Mouse (Mus musculus) CD8-positive naive resting alpha-beta T cell, adult 2 months (primary cell): Measurements from ENCODE around the gene Rgs7bp.

Experiments used
- DNase-seq, 2 experiments: peaks; one replicate each; pipeline ENCODE4 v3.0.0; 2022; ENCODE audit warnings: low read depth in 2 of 2, low spot score in 2 of 2

Rgs7bp gene

GRCm38 (mm10) chr13:105054181-105054940 is at the start of gene Rgs7bp:
Gene Rgs7bp (minus strand): TSS chr13:105054930.
- no peak for DNase-seq

GRCm38 (mm10) chr13:105104385-105104784 is 49.7 kb upstream of the Rgs7bp start:
- DNase-seq = no peak

- no peak for DNase-seq
Observed at GRCm38 (mm10) chr13:105100705-105101104, 46.0 kb upstream of the Rgs7bp start.

- no peak for DNase-seq
Observed at GRCm38 (mm10) chr13:105096316-105096715, 41.6 kb upstream of the Rgs7bp start.

- DNase-seq = no peak
Observed at GRCm38 (mm10) chr13:105089276-105089675, 34.5 kb upstream of the Rgs7bp start.

- no peak for DNase-seq
Observed at GRCm38 (mm10) chr13:105081862-105082261, 27.1 kb upstream of the Rgs7bp start, which contains the start of gene 4933425L06Rik. Gene 4933425L06Rik (plus strand): TSS chr13:105082122.

- DNase-seq = no peak
Observed at GRCm38 (mm10) chr13:105066890-105067845, 12.4 kb upstream of the Rgs7bp start.

GRCm38 (mm10) chr13:105066119-105066518 is 11.4 kb upstream of the Rgs7bp start:
- no peak for DNase-seq

- DNase-seq = no peak
Observed at GRCm38 (mm10) chr13:105055374-105055773, 644 bp upstream of the Rgs7bp start.

- no peak for DNase-seq
Observed at GRCm38 (mm10) chr13:105054941-105055309, 195 bp upstream of the Rgs7bp start.

GRCm38 (mm10) chr13:105053618-105054017 is 1.1 kb downstream of the Rgs7bp start:
- DNase-seq = no peak

GRCm38 (mm10) chr13:105051432-105051831 is 3.3 kb downstream of the Rgs7bp start:
- DNase-seq = no peak

- DNase-seq = no peak
Observed at GRCm38 (mm10) chr13:105048662-105049061, 6.1 kb downstream of the Rgs7bp start.

GRCm38 (mm10) chr13:105047377-105047776 is 7.4 kb downstream of the Rgs7bp start:
- DNase-seq = no peak

- DNase-seq = no peak
Observed at GRCm38 (mm10) chr13:105043882-105044281, 10.8 kb downstream of the Rgs7bp start.

- DNase-seq = no peak
Observed at GRCm38 (mm10) chr13:105038334-105038733, 16.4 kb downstream of the Rgs7bp start.

- no peak for DNase-seq
Observed at GRCm38 (mm10) chr13:105037816-105038215, 16.9 kb downstream of the Rgs7bp start.

- no peak for DNase-seq
Observed at GRCm38 (mm10) chr13:105031882-105032281, 22.8 kb downstream of the Rgs7bp start.

GRCm38 (mm10) chr13:105028276-105028675 is 26.5 kb downstream of the Rgs7bp start:
- DNase-seq = no peak

GRCm38 (mm10) chr13:105016577-105016976 is 38.2 kb downstream of the Rgs7bp start:
- DNase-seq = no peak

- no peak for DNase-seq
Observed at GRCm38 (mm10) chr13:105015710-105016404, 38.9 kb downstream of the Rgs7bp start.
